Mouse (Mus musculus): ENCODE measurements at regions not wholly inside any gene's neighbourhood (a gene's known extent, or its start where the extent isn't known, plus 50 kb on each side); places are given as distances from the start of the nearest gene placed in this dataset.

GRCm38 (mm10) chr8:103501328-103501727 is 600.1 kb upstream of the Cdh5 start:
- TF ChIP-seq POLR2A (IDR thresholded peaks at IDR 0.05; ENCODE audit: control insufficient read depth, low read depth, low read length), result no peak
- TF ChIP-seq CTCF (IDR thresholded peaks at IDR 0.05; ENCODE audit: control insufficient read depth, insufficient read depth, insufficient replicate concordance, low read depth, low read length), result no peak

Measured in testis, adult 2 months (tissue).